Mouse (Mus musculus): ENCODE data around the gene Senp3. TPM values are rescaled to one million over a fixed set of nuclear protein-coding genes. Genes with fewer than 3 reads are reported as not detected.

Senp3 gene
- 58.9 TPM for polyA plus RNA-seq (2014; fragmentation: Illumina TruSeq; extraction: RNeasy Lipid Tissue Mini Kit (QIAGEN cat#74804); ENCODE audit: low read depth, low replicate concordance)

DNA sequence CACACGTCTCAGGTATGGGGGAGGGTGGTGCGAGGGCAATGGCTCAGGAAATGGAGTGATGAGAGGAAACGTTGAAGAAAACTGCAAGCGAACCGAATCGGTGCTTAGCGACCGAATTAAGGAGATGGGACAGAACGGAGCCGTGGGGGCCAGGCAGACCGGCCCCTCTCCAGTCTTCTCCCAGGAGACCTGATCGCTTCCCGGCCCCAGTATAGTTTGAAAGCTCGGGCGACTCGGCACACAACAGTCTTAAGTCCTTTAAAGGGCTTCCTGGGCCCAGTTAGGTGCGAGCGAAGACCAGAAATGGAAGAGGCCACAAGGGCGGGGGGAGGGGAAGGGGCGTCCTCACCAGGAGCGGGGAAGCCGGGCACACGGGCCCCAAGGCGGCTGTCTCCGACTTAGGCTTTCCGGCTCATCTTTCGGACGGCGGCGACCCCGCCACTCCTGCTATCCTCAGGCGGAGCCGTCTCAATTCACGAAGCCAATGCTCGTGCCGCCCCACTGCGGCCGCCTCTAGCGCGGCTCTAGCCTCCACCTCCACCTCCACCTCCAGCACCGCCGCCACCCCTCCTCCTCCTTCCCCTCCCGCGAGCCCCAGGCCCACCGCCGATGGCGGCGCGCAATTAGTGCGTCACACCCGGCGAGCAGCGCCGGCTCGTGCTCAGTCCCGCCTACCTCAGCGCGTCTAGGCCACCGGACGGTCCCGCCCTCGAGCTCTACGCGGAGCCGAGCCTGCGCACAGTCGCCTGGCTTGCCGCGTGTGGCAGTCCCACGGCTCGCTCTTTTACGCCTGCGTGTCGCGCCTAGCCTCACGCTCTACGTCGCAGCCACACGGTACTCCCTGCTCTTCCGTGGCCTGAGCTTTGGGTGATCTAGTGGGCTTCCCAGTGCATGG is at the start of gene Senp3:
Gene Senp3 (minus strand): TSS at position 771 of the 895 bp plus-strand sequence.

DNA sequence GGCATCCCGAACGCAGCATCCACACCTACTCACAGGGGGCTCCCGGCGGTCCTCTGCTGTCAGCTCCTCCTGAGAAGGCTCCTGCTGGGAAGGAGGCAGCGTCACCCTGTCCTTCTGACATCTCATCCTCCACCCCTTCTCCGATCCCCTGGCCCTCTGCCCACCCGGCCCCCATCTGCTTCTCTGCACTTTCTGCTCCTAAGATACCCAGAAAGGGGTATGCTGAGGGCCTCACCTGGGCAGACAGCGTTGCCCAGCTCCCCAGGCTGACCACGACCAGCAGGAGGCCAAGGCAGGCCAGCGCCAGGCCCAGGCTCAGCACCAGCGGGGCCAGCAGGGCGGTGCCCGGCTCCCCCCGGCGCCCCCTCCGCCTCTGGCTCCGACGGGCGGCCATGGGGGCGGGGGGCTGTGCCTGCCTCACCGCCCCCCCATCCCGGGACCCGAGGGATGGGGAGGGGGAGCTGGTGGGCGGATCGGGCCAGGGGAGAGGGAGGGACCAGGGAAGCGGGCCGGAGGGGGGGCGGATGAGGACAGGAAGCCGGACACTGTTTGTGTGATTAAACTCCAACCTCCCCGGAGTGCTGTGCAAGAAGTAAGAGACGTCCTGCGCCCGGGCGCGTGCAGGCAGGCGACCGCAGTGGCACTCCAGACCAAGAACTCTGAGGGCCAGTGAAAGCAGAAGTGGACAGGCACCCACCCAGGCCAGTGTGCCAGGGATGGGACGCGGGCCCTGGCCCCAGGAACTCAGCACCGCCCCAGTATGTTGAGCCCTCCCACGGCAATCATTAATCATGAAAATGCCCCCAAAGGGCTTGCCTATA is 13.7 kb upstream of the Senp3 start, which contains the start of the genes Tnfsf12 and Tnfsfm13:
Gene Tnfsf12 (minus strand): TSS at position 489 of the 821 bp plus-strand sequence.
Gene Tnfsfm13 (minus strand): TSS at position 738 of the 821 bp plus-strand sequence.

DNA sequence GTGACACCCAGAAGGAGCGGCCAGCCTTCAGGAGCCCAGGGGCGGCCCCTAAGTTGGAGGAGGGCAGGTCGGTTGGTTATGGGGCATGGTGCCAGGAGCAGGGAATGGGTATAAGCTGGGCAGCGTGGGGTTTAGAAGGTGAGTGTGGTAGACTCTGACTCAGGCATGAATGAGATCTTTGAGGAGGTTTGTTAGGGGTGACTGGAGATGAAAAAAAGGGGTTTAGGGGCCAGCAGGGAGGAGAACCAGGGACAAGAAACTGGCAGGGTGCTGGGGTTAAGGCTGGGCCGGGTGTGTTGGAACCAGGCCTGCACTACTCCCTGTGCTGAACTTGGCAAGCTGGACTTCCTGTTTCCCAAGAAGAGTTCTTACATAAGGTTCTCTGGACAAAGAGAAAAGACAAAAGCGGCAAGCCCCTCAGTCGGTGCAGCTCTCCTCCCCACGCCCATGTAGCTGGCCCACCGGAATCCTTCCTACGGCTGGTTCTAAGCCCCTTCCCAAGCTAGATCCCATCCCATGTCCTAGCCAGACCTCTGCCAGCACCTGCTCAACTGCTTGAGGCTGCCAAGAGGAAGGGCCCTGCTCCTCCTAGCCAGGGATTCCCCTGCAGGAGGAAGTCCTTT is 3.8 kb upstream of the Senp3 start, which contains the start of gene Tnfsf13:
Gene Tnfsf13 (minus strand): TSS at position 259 of the 623 bp plus-strand sequence.

DNA sequence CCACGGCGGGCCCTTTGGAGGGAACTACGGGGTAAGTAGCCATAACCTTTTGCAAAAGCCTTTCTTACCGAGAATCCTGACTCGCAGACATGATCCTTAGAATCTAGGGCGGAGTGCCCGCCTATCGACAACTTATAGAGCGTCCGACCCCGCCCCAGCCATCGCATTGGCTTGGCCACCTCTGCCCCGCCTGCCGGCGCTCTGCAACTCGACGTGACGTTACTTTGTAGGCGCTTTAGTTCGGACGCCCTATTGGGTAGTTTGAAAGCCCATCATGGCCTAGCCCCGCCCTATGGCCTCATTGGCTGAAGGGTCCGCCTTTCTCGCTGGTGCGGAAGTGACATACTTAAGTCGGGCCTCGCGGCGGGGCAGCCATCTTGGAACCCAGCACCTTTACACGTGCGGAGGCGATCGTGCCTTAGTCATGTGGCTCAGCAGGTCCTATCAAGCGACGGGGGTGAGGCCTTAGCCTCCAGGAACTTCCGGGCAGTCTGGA is 9.6 kb downstream of the Senp3 start, which contains the start of gene Eif4a1:
Gene Eif4a1 (minus strand): TSS at position 213 of the 496 bp plus-strand sequence.

DNA sequence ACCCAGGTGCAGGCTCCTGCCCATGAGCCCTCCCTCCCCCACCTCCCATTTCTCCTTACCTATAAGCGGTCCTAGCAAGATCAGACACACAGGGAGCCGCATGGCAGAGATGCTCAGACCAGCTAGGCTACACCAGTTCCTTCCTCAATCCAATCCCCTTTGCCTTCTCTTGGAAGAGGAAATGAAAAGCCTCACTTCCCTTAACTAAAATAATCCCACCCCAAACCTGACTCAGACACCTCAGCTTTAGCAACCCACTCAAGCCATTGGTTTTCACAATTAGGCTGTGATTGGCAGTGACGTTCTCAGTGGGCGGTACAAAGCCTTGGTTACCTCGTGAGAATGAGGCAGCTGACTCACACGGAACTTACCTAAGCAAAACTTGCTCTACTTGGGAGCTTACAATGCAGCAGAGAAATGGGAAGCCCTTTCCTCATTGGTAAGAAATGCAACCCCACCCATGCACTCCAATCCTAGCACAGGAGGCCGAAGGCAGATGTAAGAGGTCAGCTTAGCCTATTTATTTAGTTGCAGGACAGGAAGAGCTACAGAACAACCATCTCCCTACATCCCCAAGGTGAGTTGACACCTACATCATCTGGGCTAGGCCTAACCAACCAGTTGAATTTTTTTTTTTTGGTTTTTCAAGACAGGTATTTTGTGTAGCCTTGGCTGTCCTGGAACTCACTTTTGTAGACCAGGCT is 15.8 kb downstream of the Senp3 start, which contains the start of gene Cd68:
Gene Cd68 (minus strand): TSS at position 193 of the 704 bp plus-strand sequence.

DNA sequence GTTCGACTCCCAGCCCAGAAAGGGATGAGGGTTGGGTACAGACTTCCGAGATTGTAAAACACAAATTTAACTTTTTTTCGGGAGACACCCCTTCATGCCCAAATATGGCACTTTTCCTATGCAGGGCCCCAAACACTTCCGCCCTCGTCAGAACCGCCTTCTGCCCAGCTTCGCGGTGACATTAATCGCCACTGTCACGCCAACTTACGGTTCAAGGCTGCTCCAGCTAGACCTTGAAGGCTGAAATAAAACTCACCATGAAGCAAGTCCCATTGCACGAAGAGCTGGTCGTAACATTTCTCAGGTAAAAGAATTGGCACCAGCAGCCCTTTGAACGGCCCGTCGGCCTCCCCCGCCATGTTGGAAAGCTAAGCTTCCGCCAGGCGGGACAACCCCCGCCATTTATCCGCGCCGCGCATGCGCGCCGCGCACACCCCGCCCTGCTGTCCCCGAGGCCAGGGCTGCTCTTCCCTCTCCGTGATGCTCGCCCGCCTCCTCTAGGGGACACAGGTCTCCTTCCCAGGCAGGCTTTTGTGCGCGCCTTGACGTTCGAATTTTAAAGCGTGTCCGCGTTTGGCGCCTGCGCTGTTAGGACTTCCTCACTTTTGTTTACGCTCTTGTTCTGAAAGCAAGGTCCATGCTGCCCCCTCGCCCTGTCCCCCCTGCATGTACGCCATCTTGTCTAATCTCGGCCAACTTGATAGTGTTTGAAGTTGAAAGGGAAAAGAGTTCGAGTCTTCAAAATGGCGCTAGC is 19.5 kb downstream of the Senp3 start, which contains the start of gene Mpdu1:
Gene Mpdu1 (minus strand): TSS at position 430 of the 754 bp plus-strand sequence.

DNA sequence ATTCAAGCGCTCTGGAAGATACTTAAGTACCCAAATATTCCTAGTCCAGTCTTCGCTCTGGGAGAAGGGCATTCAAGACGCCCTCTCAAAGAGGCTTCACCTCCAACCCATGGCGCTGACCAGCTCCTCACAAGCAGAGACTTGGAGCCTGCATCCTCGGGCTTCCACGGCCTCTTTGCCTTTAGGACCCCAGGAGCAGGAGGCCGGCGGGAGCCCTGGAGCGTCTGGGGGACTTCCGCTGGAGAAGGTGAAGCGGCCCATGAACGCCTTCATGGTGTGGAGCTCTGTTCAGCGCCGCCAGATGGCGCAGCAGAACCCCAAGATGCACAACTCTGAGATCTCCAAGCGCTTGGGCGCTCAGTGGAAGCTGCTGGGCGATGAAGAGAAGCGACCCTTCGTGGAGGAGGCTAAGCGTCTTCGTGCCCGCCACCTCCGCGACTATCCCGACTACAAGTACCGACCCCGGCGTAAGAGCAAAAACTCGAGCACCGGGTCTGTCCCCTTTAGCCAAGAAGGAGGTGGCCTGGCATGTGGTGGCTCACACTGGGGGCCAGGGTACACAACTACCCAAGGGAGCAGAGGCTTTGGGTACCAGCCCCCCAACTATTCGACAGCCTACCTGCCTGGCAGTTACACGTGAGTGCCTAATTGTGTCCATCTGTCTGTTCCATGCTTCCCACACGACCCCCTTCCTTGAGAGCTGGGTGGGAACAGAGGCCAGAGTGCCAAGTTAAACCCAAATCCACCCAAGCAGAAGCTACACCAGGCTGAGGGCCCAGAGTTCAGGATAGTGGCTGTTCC is 26.4 kb downstream of the Senp3 start, which contains the start of gene Sox15:
Gene Sox15 (plus strand): TSS at position 51 of the 801 bp plus-strand sequence.

DNA sequence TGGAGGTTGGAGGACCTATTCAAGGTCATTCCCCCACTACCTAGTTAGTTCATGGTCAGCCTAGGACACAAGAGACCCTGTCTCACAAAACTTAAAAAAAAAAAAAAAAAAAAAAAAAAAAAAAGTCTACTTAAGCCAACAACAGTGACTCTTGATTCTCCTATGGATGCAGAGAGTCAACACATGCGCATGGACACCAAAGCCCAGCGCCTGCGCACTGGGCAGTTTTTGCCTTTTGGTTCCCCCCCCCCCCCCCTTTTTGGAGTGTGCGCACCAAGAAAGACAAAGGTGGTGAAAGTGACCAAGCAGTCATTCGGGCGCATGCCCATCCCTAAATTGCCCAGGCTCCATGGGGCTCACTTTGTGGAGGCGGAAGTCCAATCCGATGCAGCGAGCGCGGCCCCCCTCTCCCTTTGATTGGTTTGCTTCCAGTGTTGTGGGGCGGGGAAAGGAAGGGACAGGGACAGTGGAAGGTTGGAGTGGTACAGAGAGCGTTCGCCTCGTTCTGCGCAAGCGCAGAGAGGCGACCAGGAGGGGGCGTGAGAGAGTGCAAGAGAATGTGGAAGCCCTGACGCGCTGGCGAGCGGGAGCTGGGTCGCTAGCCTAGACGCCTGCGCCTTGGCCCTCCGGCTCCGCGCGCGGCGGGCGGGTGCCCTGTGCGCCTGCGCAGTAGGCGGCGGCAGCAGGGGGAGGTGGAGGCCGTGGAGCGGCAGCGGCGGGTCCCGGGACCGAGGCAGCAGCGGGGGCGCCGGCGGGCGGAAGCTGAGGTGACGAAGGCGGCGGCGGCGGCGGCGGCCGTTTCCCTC is 49.4 kb downstream of the Senp3 start, which contains the start of gene Fxr2:
Gene Fxr2 (plus strand): TSS at position 707 of the 806 bp plus-strand sequence.

Other genes with a start within 250 kb of the Senp3 start
- not detected for gene Dnah2, start 133.0 kb downstream of the Senp3 start, polyA plus RNA-seq (2014; fragmentation: Illumina TruSeq; extraction: RNeasy Lipid Tissue Mini Kit (QIAGEN cat#74804); ENCODE audit: low read depth, low replicate concordance)
- not detected for gene Efnb3, start 121.9 kb downstream of the Senp3 start, polyA plus RNA-seq (2014; fragmentation: Illumina TruSeq; extraction: RNeasy Lipid Tissue Mini Kit (QIAGEN cat#74804); ENCODE audit: low read depth, low replicate concordance)
- gene Wrap53, start 101.8 kb downstream of the Senp3 start, polyA plus RNA-seq (2014; fragmentation: Illumina TruSeq; extraction: RNeasy Lipid Tissue Mini Kit (QIAGEN cat#74804); ENCODE audit: low read depth, low replicate concordance): 2.1 TPM
- 2.5 TPM for gene Trp53, start 101.7 kb downstream of the Senp3 start, polyA plus RNA-seq (2014; fragmentation: Illumina TruSeq; extraction: RNeasy Lipid Tissue Mini Kit (QIAGEN cat#74804); ENCODE audit: low read depth, low replicate concordance)
- gene Atp1b2, start 76.1 kb downstream of the Senp3 start, polyA plus RNA-seq (2014; fragmentation: Illumina TruSeq; extraction: RNeasy Lipid Tissue Mini Kit (QIAGEN cat#74804); ENCODE audit: low read depth, low replicate concordance): 15.9 TPM
- gene Shbg, start 64.2 kb downstream of the Senp3 start, polyA plus RNA-seq (2014; fragmentation: Illumina TruSeq; extraction: RNeasy Lipid Tissue Mini Kit (QIAGEN cat#74804); ENCODE audit: low read depth, low replicate concordance): 0.32 TPM
- 7.5 TPM for gene Sat2, start 60.1 kb downstream of the Senp3 start, polyA plus RNA-seq (2014; fragmentation: Illumina TruSeq; extraction: RNeasy Lipid Tissue Mini Kit (QIAGEN cat#74804); ENCODE audit: low read depth, low replicate concordance)
- 9.5 TPM for gene Fxr2, start 49.1 kb downstream of the Senp3 start, polyA plus RNA-seq (2014; fragmentation: Illumina TruSeq; extraction: RNeasy Lipid Tissue Mini Kit (QIAGEN cat#74804); ENCODE audit: low read depth, low replicate concordance)
- not detected for gene Sox15, start 26.8 kb downstream of the Senp3 start, polyA plus RNA-seq (2014; fragmentation: Illumina TruSeq; extraction: RNeasy Lipid Tissue Mini Kit (QIAGEN cat#74804); ENCODE audit: low read depth, low replicate concordance)
- gene Mpdu1, start 19.4 kb downstream of the Senp3 start, polyA plus RNA-seq (2014; fragmentation: Illumina TruSeq; extraction: RNeasy Lipid Tissue Mini Kit (QIAGEN cat#74804); ENCODE audit: low read depth, low replicate concordance): 16.5 TPM
- gene Cd68, start 15.9 kb downstream of the Senp3 start, polyA plus RNA-seq (2014; fragmentation: Illumina TruSeq; extraction: RNeasy Lipid Tissue Mini Kit (QIAGEN cat#74804); ENCODE audit: low read depth, low replicate concordance): 1.3 TPM
- 371 TPM for gene Eif4a1, start 9.7 kb downstream of the Senp3 start, polyA plus RNA-seq (2014; fragmentation: Illumina TruSeq; extraction: RNeasy Lipid Tissue Mini Kit (QIAGEN cat#74804); ENCODE audit: low read depth, low replicate concordance)
- gene Tnfsf13, start 3.7 kb upstream of the Senp3 start, polyA plus RNA-seq (2014; fragmentation: Illumina TruSeq; extraction: RNeasy Lipid Tissue Mini Kit (QIAGEN cat#74804); ENCODE audit: low read depth, low replicate concordance): 5.9 TPM
- 2.4 TPM for gene Tnfsf12, start 13.8 kb upstream of the Senp3 start, polyA plus RNA-seq (2014; fragmentation: Illumina TruSeq; extraction: RNeasy Lipid Tissue Mini Kit (QIAGEN cat#74804); ENCODE audit: low read depth, low replicate concordance)
- gene Tnfsfm13, start 14.0 kb upstream of the Senp3 start, polyA plus RNA-seq (2014; fragmentation: Illumina TruSeq; extraction: RNeasy Lipid Tissue Mini Kit (QIAGEN cat#74804); ENCODE audit: low read depth, low replicate concordance): 1.1 TPM
- 20.8 TPM for gene Polr2a, start 76.6 kb upstream of the Senp3 start, polyA plus RNA-seq (2014; fragmentation: Illumina TruSeq; extraction: RNeasy Lipid Tissue Mini Kit (QIAGEN cat#74804); ENCODE audit: low read depth, low replicate concordance)
- gene Slc35g3, start 79.9 kb upstream of the Senp3 start, polyA plus RNA-seq (2014; fragmentation: Illumina TruSeq; extraction: RNeasy Lipid Tissue Mini Kit (QIAGEN cat#74804); ENCODE audit: low read depth, low replicate concordance): not detected
- gene Zbtb4, start 83.8 kb upstream of the Senp3 start, polyA plus RNA-seq (2014; fragmentation: Illumina TruSeq; extraction: RNeasy Lipid Tissue Mini Kit (QIAGEN cat#74804); ENCODE audit: low read depth, low replicate concordance): 16.5 TPM
- gene Chrnb1, start 113.9 kb upstream of the Senp3 start, polyA plus RNA-seq (2014; fragmentation: Illumina TruSeq; extraction: RNeasy Lipid Tissue Mini Kit (QIAGEN cat#74804); ENCODE audit: low read depth, low replicate concordance): 3.2 TPM
- 3.0 TPM for gene Fgf11, start 119.8 kb upstream of the Senp3 start, polyA plus RNA-seq (2014; fragmentation: Illumina TruSeq; extraction: RNeasy Lipid Tissue Mini Kit (QIAGEN cat#74804); ENCODE audit: low read depth, low replicate concordance)
- 6.4 TPM for gene Tmem102, start 123.5 kb upstream of the Senp3 start, polyA plus RNA-seq (2014; fragmentation: Illumina TruSeq; extraction: RNeasy Lipid Tissue Mini Kit (QIAGEN cat#74804); ENCODE audit: low read depth, low replicate concordance)
- gene Gm39566, start 133.2 kb upstream of the Senp3 start, polyA plus RNA-seq (2014; fragmentation: Illumina TruSeq; extraction: RNeasy Lipid Tissue Mini Kit (QIAGEN cat#74804); ENCODE audit: low read depth, low replicate concordance): not detected
- not detected for gene Spem2, start 136.4 kb upstream of the Senp3 start, polyA plus RNA-seq (2014; fragmentation: Illumina TruSeq; extraction: RNeasy Lipid Tissue Mini Kit (QIAGEN cat#74804); ENCODE audit: low read depth, low replicate concordance)
- gene Spem1, start 140.1 kb upstream of the Senp3 start, polyA plus RNA-seq (2014; fragmentation: Illumina TruSeq; extraction: RNeasy Lipid Tissue Mini Kit (QIAGEN cat#74804); ENCODE audit: low read depth, low replicate concordance): not detected
- gene Nlgn2, start 155.7 kb upstream of the Senp3 start, polyA plus RNA-seq (2014; fragmentation: Illumina TruSeq; extraction: RNeasy Lipid Tissue Mini Kit (QIAGEN cat#74804); ENCODE audit: low read depth, low replicate concordance): 0.20 TPM
- 42.3 TPM for gene Tmem256, start 156.4 kb upstream of the Senp3 start, polyA plus RNA-seq (2014; fragmentation: Illumina TruSeq; extraction: RNeasy Lipid Tissue Mini Kit (QIAGEN cat#74804); ENCODE audit: low read depth, low replicate concordance)
- gene Plscr3, start 164.3 kb upstream of the Senp3 start, polyA plus RNA-seq (2014; fragmentation: Illumina TruSeq; extraction: RNeasy Lipid Tissue Mini Kit (QIAGEN cat#74804); ENCODE audit: low read depth, low replicate concordance): 0.77 TPM
- 1.4 TPM for gene Tnk1, start 176.6 kb upstream of the Senp3 start, polyA plus RNA-seq (2014; fragmentation: Illumina TruSeq; extraction: RNeasy Lipid Tissue Mini Kit (QIAGEN cat#74804); ENCODE audit: low read depth, low replicate concordance)
- gene Tmem95, start 195.9 kb upstream of the Senp3 start, polyA plus RNA-seq (2014; fragmentation: Illumina TruSeq; extraction: RNeasy Lipid Tissue Mini Kit (QIAGEN cat#74804); ENCODE audit: low read depth, low replicate concordance): not detected
- 2.0 TPM for gene Kctd11, start 199.3 kb upstream of the Senp3 start, polyA plus RNA-seq (2014; fragmentation: Illumina TruSeq; extraction: RNeasy Lipid Tissue Mini Kit (QIAGEN cat#74804); ENCODE audit: low read depth, low replicate concordance)
- gene Acap1, start 213.5 kb upstream of the Senp3 start, polyA plus RNA-seq (2014; fragmentation: Illumina TruSeq; extraction: RNeasy Lipid Tissue Mini Kit (QIAGEN cat#74804); ENCODE audit: low read depth, low replicate concordance): not detected
- gene 2810408A11Rik, start 218.9 kb upstream of the Senp3 start, polyA plus RNA-seq (2014; fragmentation: Illumina TruSeq; extraction: RNeasy Lipid Tissue Mini Kit (QIAGEN cat#74804); ENCODE audit: low read depth, low replicate concordance): 1.1 TPM
- 3.5 TPM for gene Neurl4, start 219.0 kb upstream of the Senp3 start, polyA plus RNA-seq (2014; fragmentation: Illumina TruSeq; extraction: RNeasy Lipid Tissue Mini Kit (QIAGEN cat#74804); ENCODE audit: low read depth, low replicate concordance)
- gene Gps2, start 231.8 kb upstream of the Senp3 start, polyA plus RNA-seq (2014; fragmentation: Illumina TruSeq; extraction: RNeasy Lipid Tissue Mini Kit (QIAGEN cat#74804); ENCODE audit: low read depth, low replicate concordance): 15.6 TPM
- 156 TPM for gene Eif5a, start 239.9 kb upstream of the Senp3 start, polyA plus RNA-seq (2014; fragmentation: Illumina TruSeq; extraction: RNeasy Lipid Tissue Mini Kit (QIAGEN cat#74804); ENCODE audit: low read depth, low replicate concordance)